Mouse (Mus musculus): ENCODE data around the gene Cldn11. TPM values are rescaled to one million over a fixed set of nuclear protein-coding genes. Genes with fewer than 3 reads are reported as not detected.

The Cldn11 gene
- total and polyA plus RNA-seq, 2 experiments from 2014 or later = 44.2 to 51.6 TPM

- Histone ChIP-seq H3K27me3 (ENCODE audit: insufficient read depth, low read length) (no peaks in the 10 kb centered on the region), H3K9me3 (ENCODE audit: low read length) (no peaks in the 10 kb centered on the region), H3K9ac (no peak overlapping the region), H3K4me2 (ENCODE audit: low read depth) (no peak overlapping the region), H3K4me1 (ENCODE audit: insufficient read depth) (no peaks in the 10 kb centered on the region), H3K27ac (ENCODE audit: low read depth, low read length) (no peak overlapping the region), H3K4me3 (ENCODE audit: low read depth, low read length) (no peak overlapping the region), H3K36me3 (ENCODE audit: insufficient read depth) (no peaks in the 10 kb centered on the region)
- no peak for TF ChIP-seq CTCF (IDR thresholded peaks at IDR 0.05; ENCODE audit: low read depth)
- ATAC-seq (no peak), DNase-seq (no peak)
- WGBS = 71% methylated on average over 15 of the region's 15 CpGs
These were observed 8.1 kb downstream of the Cldn11 start for GRCm38 (mm10) chr3:31157776-31158175.

- TF ChIP-seq CTCF (IDR thresholded peaks at IDR 0.05; ENCODE audit: low read depth) = no peak
- 70% methylated on average over 10 of the region's 10 CpGs for WGBS
These were observed 10.3 kb downstream of the Cldn11 start for GRCm38 (mm10) chr3:31160046-31160445.

GRCm38 (mm10) chr3:31161336-31161735, 11.6 kb downstream of the Cldn11 start:
- no peaks in the 10 kb centered on the region for H3K27me3 ChIP-seq (ENCODE audit: insufficient read depth, low read length)
- ATAC-seq (no peak), DNase-seq (no peak)
- H3K4me1 ChIP-seq (ENCODE audit: insufficient read depth) = no peaks in the 10 kb centered on the region
- no peak overlapping the region for H3K4me3 ChIP-seq (ENCODE audit: low read depth, low read length)
- TF ChIP-seq CTCF (IDR thresholded peaks at IDR 0.05; ENCODE audit: low read depth) = no peak
- no peaks in the 10 kb centered on the region for H3K36me3 ChIP-seq (ENCODE audit: insufficient read depth)
- H3K27ac ChIP-seq (ENCODE audit: low read depth, low read length) = no peak overlapping the region
- H3K9ac ChIP-seq = no peak overlapping the region
- no peak overlapping the region for H3K4me2 ChIP-seq (ENCODE audit: low read depth)
- WGBS = 25% methylated on average over 6 of the region's 6 CpGs
- no peaks in the 10 kb centered on the region for H3K9me3 ChIP-seq (ENCODE audit: low read length)

More at GRCm38 (mm10) chr3:31160046-31160445, 10.3 kb downstream of the Cldn11 start:
- Histone ChIP-seq H3K27me3 (ENCODE audit: insufficient read depth, low read length) (no peaks in the 10 kb centered on the region), H3K9ac (no peak overlapping the region), H3K4me2 (ENCODE audit: low read depth) (no peak overlapping the region), H3K9me3 (ENCODE audit: low read length) (no peaks in the 10 kb centered on the region), H3K27ac (ENCODE audit: low read depth, low read length) (no peak overlapping the region), H3K4me1 (ENCODE audit: insufficient read depth) (no peaks in the 10 kb centered on the region), H3K4me3 (ENCODE audit: low read depth, low read length) (no peak overlapping the region), H3K36me3 (ENCODE audit: insufficient read depth) (no peaks in the 10 kb centered on the region)
- DNase-seq (no peak), ATAC-seq (no peak)

- H3K9ac ChIP-seq = no peak overlapping the region
- WGBS = 94% methylated on average over 14 of the region's 14 CpGs
These were observed 13.1 kb downstream of the Cldn11 start for GRCm38 (mm10) chr3:31162860-31163259.

GRCm38 (mm10) chr3:31165803-31166202, 16.1 kb downstream of the Cldn11 start:
- Histone ChIP-seq H3K9ac (no peak overlapping the region), H3K27ac (ENCODE audit: low read depth, low read length) (no peak overlapping the region), H3K4me2 (ENCODE audit: low read depth) (0 out of 2 replicates have a peak overlapping the region, but pooled peaks have one; percentile 6), H3K9me3 (ENCODE audit: low read length) (no peaks in the 10 kb centered on the region), H3K27me3 (ENCODE audit: insufficient read depth, low read length) (no peaks in the 10 kb centered on the region), H3K36me3 (ENCODE audit: insufficient read depth) (no peaks in the 10 kb centered on the region), H3K4me1 (ENCODE audit: insufficient read depth) (no peaks in the 10 kb centered on the region), H3K4me3 (ENCODE audit: low read depth, low read length) (no peak overlapping the region)
- DNase-seq (no peak), ATAC-seq (peak; percentile 50; the same call in 1 of the 2 replicates)
- 32% methylated on average over 3 of the region's 3 CpGs for WGBS
- TF ChIP-seq CTCF (IDR thresholded peaks at IDR 0.05; ENCODE audit: low read depth) = no peak

More at GRCm38 (mm10) chr3:31162860-31163259, 13.1 kb downstream of the Cldn11 start:
- TF ChIP-seq CTCF (IDR thresholded peaks at IDR 0.05; ENCODE audit: low read depth) = no peak
- H3K4me2 ChIP-seq (ENCODE audit: low read depth) = no peak overlapping the region
- no peaks in the 10 kb centered on the region for H3K27me3 ChIP-seq (ENCODE audit: insufficient read depth, low read length)
- no peak overlapping the region for H3K27ac ChIP-seq (ENCODE audit: low read depth, low read length)
- no peak overlapping the region for H3K4me3 ChIP-seq (ENCODE audit: low read depth, low read length)
- no peaks in the 10 kb centered on the region for H3K9me3 ChIP-seq (ENCODE audit: low read length)
- ATAC-seq (no peak), DNase-seq (no peak)
- no peaks in the 10 kb centered on the region for H3K36me3 ChIP-seq (ENCODE audit: insufficient read depth)
- no peaks in the 10 kb centered on the region for H3K4me1 ChIP-seq (ENCODE audit: insufficient read depth)

- Histone ChIP-seq H3K27me3 (ENCODE audit: insufficient read depth, low read length) (no peaks in the 10 kb centered on the region), H3K27ac (ENCODE audit: low read depth, low read length) (no peak overlapping the region), H3K4me3 (ENCODE audit: low read depth, low read length) (no peak overlapping the region), H3K36me3 (ENCODE audit: insufficient read depth) (no peaks in the 10 kb centered on the region), H3K9me3 (ENCODE audit: low read length) (no peaks in the 10 kb centered on the region), H3K4me2 (ENCODE audit: low read depth) (0 out of 2 replicates have a peak overlapping the region, but pooled peaks have one; percentile 6), H3K9ac (no peak overlapping the region), H3K4me1 (ENCODE audit: insufficient read depth) (no peaks in the 10 kb centered on the region)
- 13% methylated on average over 12 of the region's 12 CpGs for WGBS
- DNase-seq = peak; percentile 25
- peak; percentile 89 for ATAC-seq
- no peak for TF ChIP-seq CTCF (IDR thresholded peaks at IDR 0.05; ENCODE audit: low read depth)
These were observed 16.7 kb downstream of the Cldn11 start for GRCm38 (mm10) chr3:31166365-31166871.

GRCm38 (mm10) chr3:31190342-31190741, 40.6 kb downstream of the Cldn11 start:
- WGBS = 94% methylated on average over 7 of the region's 7 CpGs
- no peaks in the 10 kb centered on the region for H3K9me3 ChIP-seq (ENCODE audit: low read length)
- ATAC-seq (no peak), DNase-seq (no peak)
- H3K27ac ChIP-seq (ENCODE audit: low read depth, low read length) = no peak overlapping the region
- no peak overlapping the region for H3K9ac ChIP-seq
- no peaks in the 10 kb centered on the region for H3K27me3 ChIP-seq (ENCODE audit: insufficient read depth, low read length)
- H3K4me2 ChIP-seq (ENCODE audit: low read depth) = no peak overlapping the region
- H3K4me1 ChIP-seq (ENCODE audit: insufficient read depth) = no peaks in the 10 kb centered on the region
- no peaks in the 10 kb centered on the region for H3K36me3 ChIP-seq (ENCODE audit: insufficient read depth)
- no peak overlapping the region for H3K4me3 ChIP-seq (ENCODE audit: low read depth, low read length)
- TF ChIP-seq CTCF (IDR thresholded peaks at IDR 0.05; ENCODE audit: low read depth) = no peak

All from forebrain, postnatal 0 days (tissue).